Mouse (Mus musculus) bone marrow macrophage, adult 2 months (primary cell): ENCODE data around the gene Arhgap35. TPM values are rescaled to one million over a fixed set of nuclear protein-coding genes. Genes with fewer than 3 reads are reported as not detected.

Experiments
- H3K27ac ChIP-seq: 2 replicates; pipeline ENCODE4 v1.5.1; 2012; ENCODE audit warnings: low read depth, low read length; ENCODE audit not compliant: insufficient read depth
- H3K4me1 ChIP-seq: 2 replicates; pipeline ENCODE4 v1.6.1; 2012; ENCODE audit warnings: low read length; ENCODE audit not compliant: control insufficient read depth, insufficient read depth
- H3K4me3 ChIP-seq: 2 replicates; pipeline ENCODE4 v1.5.1; 2012; ENCODE audit warnings: mild to moderate bottlenecking, low read length, moderate library complexity; ENCODE audit not compliant: insufficient read depth
- CTCF ChIP-seq: IDR thresholded peaks from 2 replicates; pipeline ENCODE4 v1.5.1; 2012; ENCODE audit warnings: low read depth, mild to moderate bottlenecking, low read length, moderate library complexity
- POLR2A ChIP-seq: IDR thresholded peaks from 2 replicates; pipeline ENCODE4 v1.6.1; 2012; ENCODE audit warnings: mild to moderate bottlenecking, low read depth, low read length, borderline replicate concordance
- polyA plus RNA-seq: library from polyadenylated mRNA; stranded (reverse); fragments of >200 nt; gene quantifications from 2 replicates; pipeline ENCODE4 v1.2.4, GENCODE M21; 2012; ENCODE audit not compliant: missing spikeins, insufficient read depth, insufficient read length

The Arhgap35 gene
- polyA plus RNA-seq, 1 experiment = 5.4 TPM

DNA sequence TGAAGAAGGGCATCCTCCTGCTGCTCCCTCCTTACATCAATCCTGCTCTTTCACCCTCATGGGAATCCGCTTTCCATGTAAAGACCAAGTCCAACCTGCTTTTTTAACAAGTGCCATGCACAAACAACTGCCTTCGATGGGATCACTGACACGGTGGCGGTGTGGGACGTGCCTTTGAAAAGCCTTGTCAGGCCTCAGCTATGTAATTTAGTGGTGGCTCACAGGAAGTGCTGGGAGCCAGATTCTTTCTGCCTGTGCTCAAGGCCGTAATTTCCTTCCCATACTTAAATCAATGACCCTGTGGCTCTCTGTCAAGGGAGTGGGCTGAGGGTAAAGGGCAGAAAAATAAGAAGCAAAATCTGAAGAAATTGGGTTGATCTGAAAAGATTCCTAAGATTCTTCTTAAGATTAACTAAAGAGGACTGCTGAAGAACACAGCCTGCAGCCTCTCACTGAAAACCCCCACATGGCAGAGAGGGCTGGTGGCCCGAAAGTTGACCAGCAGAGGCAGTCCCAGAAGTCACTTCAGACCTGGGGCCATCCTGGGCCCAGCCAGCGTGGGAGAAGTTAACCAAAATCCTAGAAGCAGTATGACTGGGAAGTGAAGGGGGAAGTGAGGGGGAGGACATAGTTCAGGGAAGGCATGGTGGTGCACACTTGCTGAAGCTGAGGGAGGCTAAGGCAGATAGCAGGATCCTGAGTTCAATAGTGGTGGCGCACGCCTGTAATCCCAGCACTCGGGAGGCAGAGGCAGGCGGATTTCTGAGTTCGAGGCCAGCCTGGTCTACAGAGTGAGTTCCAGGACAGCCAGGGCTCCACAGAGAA is 33.3 kb downstream of the Arhgap35 start:
- TF ChIP-seq CTCF = no peak
- TF ChIP-seq POLR2A = no peak
- Histone ChIP-seq H3K4me3 (no peak overlapping the region), H3K27ac (0 out of 2 replicates have a peak overlapping the region, but pooled peaks have one; percentile 5), H3K4me1 (peaks cover 19% of the 10 kb centered on the region)

- TF ChIP-seq POLR2A (no peak), CTCF (no peak)
- H3K27ac ChIP-seq = no peak overlapping the region
- H3K4me3 ChIP-seq = no peak overlapping the region
- H3K4me1 ChIP-seq = peaks cover 13% of the 10 kb centered on the region
Measured at GRCm38 (mm10) chr7:16576719-16577118, 38.1 kb downstream of the Arhgap35 start.

DNA sequence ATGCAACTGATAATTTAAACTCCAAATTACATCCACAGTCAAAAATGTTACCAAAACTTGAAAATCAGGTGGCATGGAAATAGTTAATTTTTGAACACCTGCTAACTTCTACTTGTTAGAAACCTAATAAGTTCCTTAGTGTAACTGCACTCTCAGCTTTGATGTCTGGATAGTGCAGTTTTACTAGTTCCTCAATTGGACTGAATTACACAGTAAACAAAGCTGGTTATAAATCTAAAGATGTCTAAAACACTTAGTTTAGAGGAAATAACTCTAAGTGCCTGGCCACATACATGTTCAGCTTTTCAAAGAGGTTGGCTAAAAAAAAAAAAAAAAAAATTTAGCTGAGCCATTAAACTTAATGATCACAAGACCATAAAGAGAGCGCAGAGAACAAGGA is 43.6 kb downstream of the Arhgap35 start:
- no peak overlapping the region for H3K27ac ChIP-seq
- H3K4me1 ChIP-seq = peaks cover 14% of the 10 kb centered on the region
- no peak for TF ChIP-seq CTCF
- no peak for TF ChIP-seq POLR2A
- H3K4me3 ChIP-seq = no peak overlapping the region

- H3K27ac ChIP-seq = no peak overlapping the region
- no peak for TF ChIP-seq POLR2A
- no peak for TF ChIP-seq CTCF
- H3K4me3 ChIP-seq = no peak overlapping the region
- peaks cover 12% of the 10 kb centered on the region for H3K4me1 ChIP-seq
Measured at GRCm38 (mm10) chr7:16570737-16571136, 44.1 kb downstream of the Arhgap35 start.

GRCm38 (mm10) chr7:16564491-16564890 is 50.3 kb downstream of the Arhgap35 start:
- no peak for TF ChIP-seq CTCF
- TF ChIP-seq POLR2A = no peak
- Histone ChIP-seq H3K27ac (no peak overlapping the region), H3K4me1 (no peaks in the 10 kb centered on the region), H3K4me3 (no peak overlapping the region)

DNA sequence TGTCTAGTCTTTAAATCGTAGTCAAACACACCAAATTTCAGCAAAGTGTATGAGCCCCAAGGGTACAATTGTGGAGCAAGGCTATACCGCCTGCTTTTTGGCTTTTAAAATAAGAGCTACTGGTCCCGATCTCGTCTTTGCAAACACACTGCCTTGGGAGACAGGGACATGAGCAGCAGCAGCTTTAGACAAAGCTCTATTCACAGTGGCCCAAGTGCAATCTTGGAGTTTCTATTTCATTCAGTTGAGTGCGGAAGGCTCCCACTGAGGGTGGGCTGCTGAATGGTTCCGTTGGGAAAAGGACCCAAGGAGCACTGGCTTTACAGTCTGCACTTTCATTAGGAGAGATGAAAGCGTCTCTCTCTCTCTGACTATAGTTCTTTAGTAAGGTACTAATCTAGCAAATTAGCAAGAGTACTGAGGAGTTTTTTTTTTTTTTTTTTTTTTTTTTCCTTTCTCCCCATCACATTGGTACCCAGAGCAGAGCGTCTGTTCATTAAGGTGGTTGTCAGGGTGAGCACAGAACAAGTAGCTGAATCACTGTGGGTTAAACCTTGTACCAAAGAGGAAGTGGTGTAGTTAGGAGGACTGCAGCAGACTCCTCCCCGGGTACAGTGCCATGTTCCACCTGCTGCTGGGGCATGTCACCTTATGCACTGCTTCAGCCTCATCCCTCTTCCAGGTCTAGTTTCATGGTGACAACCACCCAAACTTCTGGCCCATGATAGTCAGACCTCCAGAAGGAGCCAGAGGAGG is 56.8 kb downstream of the Arhgap35 start:
- Histone ChIP-seq H3K27ac (no peak overlapping the region), H3K4me1 (peaks cover 8% of the 10 kb centered on the region), H3K4me3 (no peak overlapping the region)
- no peak for TF ChIP-seq CTCF
- TF ChIP-seq POLR2A = no peak

GRCm38 (mm10) chr7:16557251-16557650 is 57.5 kb downstream of the Arhgap35 start:
- Histone ChIP-seq H3K4me1 (peaks cover 8% of the 10 kb centered on the region), H3K27ac (no peak overlapping the region), H3K4me3 (no peak overlapping the region)
- no peak for TF ChIP-seq CTCF
- TF ChIP-seq POLR2A = no peak

DNA sequence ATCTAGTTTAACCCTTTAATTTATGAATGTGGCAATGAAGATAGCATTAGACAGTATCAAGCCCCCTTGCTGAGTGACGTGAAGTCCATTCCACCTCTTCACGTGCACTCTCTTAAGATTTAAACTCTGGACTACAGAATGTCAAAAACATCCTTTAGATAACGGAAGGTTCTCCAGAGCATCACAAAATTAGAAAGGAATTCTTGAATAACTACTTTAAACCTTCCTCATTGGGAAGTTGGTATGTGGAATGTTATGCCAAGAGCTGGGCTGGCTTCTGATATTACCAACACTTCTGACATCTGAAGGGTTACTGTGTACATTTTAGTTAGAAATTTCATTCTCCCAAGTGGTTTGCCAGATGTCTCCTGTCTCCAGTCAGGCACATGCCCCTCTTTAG is 60.6 kb downstream of the Arhgap35 start:
- no peak overlapping the region for H3K4me3 ChIP-seq
- peaks cover 8% of the 10 kb centered on the region for H3K4me1 ChIP-seq
- TF ChIP-seq POLR2A (no peak), CTCF (no peak)
- H3K27ac ChIP-seq = no peak overlapping the region

- Histone ChIP-seq H3K4me1 (peaks cover 4% of the 10 kb centered on the region), H3K27ac (no peak overlapping the region), H3K4me3 (no peak overlapping the region)
- TF ChIP-seq CTCF (no peak), POLR2A (no peak)
Measured at GRCm38 (mm10) chr7:16551581-16551980, 63.2 kb downstream of the Arhgap35 start.

DNA sequence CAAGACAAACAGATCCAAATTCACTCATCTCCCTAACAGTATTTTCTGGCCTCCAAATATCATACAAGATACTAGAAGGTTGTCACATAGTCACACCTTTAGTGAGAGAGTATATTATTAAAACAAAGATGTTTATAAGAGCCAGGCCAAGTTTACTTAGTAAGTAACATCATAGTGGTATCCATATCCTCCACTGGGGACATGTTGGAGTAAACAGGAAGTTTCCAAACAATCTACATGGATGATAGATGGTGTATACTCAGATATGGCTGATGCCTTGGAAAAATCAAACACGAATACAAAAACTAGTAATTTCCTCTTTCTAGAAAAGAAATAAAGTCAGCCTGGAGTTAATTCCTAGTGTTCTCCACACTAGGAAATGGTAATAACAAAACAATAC is 65.5 kb downstream of the Arhgap35 start:
- TF ChIP-seq POLR2A (no peak), CTCF (no peak)
- Histone ChIP-seq H3K27ac (no peak overlapping the region), H3K4me1 (no peaks in the 10 kb centered on the region; the same call in 1 of the 2 replicates), H3K4me3 (no peak overlapping the region)
